Mouse (Mus musculus): Measurements from ENCODE around the gene Tecta. TPM values are rescaled to one million over a fixed set of nuclear protein-coding genes. Genes with fewer than 3 reads are reported as not detected.

Tecta gene
- polyA plus RNA-seq, 1 experiment from 2014 or later = 0.53 TPM

DNA sequence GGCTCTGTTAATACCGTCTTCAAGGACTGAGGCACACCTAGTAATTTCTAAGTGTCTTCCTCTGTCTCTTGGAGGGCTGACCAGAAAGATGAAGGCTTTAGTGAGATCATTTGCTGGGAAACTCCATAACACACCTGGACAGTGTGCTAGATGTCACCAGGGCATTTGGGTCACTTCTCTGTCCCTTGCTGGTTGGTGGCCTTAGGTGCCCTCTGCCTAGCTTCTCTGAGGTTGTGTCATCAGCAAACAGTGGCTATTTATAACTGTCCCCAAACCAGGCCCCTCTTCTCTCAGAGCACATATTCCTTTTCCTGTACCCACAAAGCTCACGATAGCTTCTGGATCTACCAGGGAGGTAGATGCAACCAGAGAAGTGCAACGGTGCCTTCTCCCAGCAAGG lies 64.8 kb downstream of the Tecta start:
- no peak overlapping the region for H3K4me2 ChIP-seq
- no peaks in the 10 kb centered on the region for H3K9me3 ChIP-seq
- 81% methylated on average over 3 of the region's 3 CpGs for WGBS
- H3K4me1 ChIP-seq = no peaks in the 10 kb centered on the region
- ATAC-seq (ENCODE audit: insufficient read depth, low FRiP score, low read depth) = no peak
- H3K27me3 ChIP-seq (replicated peaks) = no peaks in the 10 kb centered on the region
- H3K4me3 ChIP-seq (replicated peaks) = no peak overlapping the region
- H3K9ac ChIP-seq = no peak overlapping the region
- no peaks in the 10 kb centered on the region for H3K36me3 ChIP-seq
- H3K27ac ChIP-seq = no peak overlapping the region

DNA sequence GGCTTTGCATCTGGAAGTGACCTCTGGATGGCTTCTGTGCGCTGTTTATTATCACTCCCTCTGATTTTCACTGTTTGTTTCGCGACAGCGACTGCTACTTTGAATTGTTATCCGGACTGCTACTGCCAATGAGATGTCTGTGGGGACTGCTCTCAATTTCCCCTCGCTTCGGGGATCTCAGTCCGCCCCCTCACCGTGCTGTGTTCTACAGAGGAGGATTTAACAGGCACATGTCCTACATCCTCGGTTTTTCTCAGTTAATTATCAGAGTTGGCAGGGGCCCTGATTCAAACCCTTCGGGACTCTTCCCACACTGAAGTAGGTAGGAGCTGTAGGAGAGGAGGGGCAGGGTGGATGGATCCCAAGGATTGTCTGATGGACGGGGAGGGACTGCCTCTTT lies 67.0 kb downstream of the Tecta start:
- Histone ChIP-seq H3K4me2 (no peak overlapping the region), H3K4me3 (replicated peaks) (no peak overlapping the region), H3K27me3 (replicated peaks) (no peaks in the 10 kb centered on the region), H3K27ac (no peak overlapping the region), H3K9me3 (no peaks in the 10 kb centered on the region), H3K4me1 (no peaks in the 10 kb centered on the region), H3K9ac (no peak overlapping the region), H3K36me3 (no peaks in the 10 kb centered on the region)
- ATAC-seq (ENCODE audit: insufficient read depth, low FRiP score, low read depth) = no peak
- 57% methylated on average over 12 of the region's 12 CpGs for WGBS

DNA sequence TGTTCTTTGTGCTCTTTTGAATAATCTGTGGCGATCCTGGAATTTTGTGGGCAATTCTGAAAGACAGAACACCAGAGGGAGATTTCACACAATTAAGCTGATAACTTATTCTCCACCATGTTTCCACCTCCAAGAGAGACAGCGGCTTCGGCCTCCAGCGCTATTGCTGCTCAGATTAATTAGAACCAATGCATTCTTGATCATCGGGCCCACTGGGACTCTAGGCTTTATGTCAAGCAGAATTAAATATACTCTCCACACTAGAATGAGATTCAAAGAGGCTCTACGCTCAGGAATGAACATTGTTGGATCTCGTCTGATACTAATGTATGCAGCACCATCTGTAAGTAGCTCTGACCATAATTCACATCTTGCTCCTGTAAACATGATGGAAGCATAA lies 68.4 kb downstream of the Tecta start:
- 91% methylated on average over 7 of the region's 7 CpGs for WGBS
- Histone ChIP-seq H3K9ac (no peak overlapping the region), H3K4me2 (no peak overlapping the region), H3K4me1 (no peaks in the 10 kb centered on the region), H3K36me3 (no peaks in the 10 kb centered on the region), H3K9me3 (no peaks in the 10 kb centered on the region), H3K27me3 (replicated peaks) (no peaks in the 10 kb centered on the region), H3K27ac (no peak overlapping the region), H3K4me3 (replicated peaks) (no peak overlapping the region)
- ATAC-seq (ENCODE audit: insufficient read depth, low FRiP score, low read depth) = no peak

DNA sequence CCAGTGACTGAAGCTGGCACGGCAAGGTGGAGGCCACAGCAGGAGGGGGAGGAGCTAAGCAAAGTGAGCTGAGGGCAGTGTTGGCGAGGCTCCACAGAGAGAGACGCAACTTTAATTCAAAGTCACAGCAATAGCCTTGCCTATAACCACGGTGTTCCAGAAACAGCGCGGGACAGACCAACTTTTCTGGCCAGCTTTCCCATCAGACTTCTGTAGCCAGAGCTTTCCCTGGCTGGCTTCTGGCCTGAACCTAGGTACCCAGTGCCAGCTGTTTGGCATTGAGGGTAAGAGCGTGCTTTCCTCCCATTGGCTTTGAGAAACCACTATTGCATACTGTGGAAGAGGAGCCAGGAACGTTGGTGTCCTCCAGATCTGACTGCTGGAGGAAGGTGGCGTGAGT lies 70.0 kb downstream of the Tecta start:
- Histone ChIP-seq H3K27me3 (replicated peaks) (no peaks in the 10 kb centered on the region; the same call in 1 of the 2 replicates), H3K4me3 (replicated peaks) (no peak overlapping the region), H3K36me3 (no peaks in the 10 kb centered on the region), H3K9ac (no peak overlapping the region), H3K4me1 (no peaks in the 10 kb centered on the region), H3K27ac (no peak overlapping the region), H3K4me2 (no peak overlapping the region), H3K9me3 (no peaks in the 10 kb centered on the region)
- ATAC-seq (ENCODE audit: insufficient read depth, low FRiP score, low read depth) = no peak
- 71% methylated on average over 9 of the region's 9 CpGs for WGBS

DNA sequence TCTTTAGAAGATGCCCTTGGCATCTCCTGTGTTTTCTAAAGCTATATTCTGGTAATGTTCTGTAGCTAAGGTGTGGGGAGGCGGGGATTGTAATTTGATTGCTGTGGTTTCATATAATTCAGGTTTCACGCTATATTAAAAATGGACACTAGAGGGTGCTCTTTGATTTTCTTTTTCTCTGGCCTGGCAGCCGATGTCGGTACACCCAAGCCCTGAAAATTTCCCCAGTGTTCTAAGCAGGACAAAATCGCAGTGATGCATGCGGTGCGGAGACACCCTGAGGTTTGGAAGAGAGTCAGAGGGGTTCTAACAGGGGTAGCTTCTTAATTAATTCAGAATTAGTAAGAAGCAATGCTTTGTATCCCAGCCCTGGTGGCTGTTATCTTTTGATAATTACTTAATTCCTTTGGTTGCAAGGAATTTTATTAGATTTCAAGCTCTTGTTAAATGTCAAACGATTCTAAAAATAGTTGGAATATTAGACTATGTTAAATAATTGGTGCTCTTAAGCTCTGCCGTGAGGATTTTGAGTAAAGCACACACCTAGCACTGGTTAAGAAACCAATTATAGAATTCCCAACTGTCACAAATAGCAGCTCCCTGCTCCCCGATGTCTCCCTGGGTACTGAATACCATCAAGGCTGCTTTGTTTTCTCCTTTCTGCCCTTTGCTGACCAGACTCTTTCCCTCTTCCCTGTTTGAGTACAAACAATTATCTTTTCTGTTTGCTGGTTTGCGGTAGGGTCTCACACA lies 72.9 kb downstream of the Tecta start:
- no peaks in the 10 kb centered on the region for H3K9me3 ChIP-seq
- no peak overlapping the region for H3K9ac ChIP-seq
- no peak overlapping the region for H3K4me2 ChIP-seq
- no peak overlapping the region for H3K27ac ChIP-seq
- no peaks in the 10 kb centered on the region for H3K36me3 ChIP-seq
- H3K4me1 ChIP-seq = no peaks in the 10 kb centered on the region
- H3K27me3 ChIP-seq (replicated peaks) = no peaks in the 10 kb centered on the region; the same call in 1 of the 2 replicates
- H3K4me3 ChIP-seq (replicated peaks) = no peak overlapping the region
- ATAC-seq (ENCODE audit: insufficient read depth, low FRiP score, low read depth) = no peak
- WGBS = 28% methylated on average over 11 of the region's 11 CpGs

DNA sequence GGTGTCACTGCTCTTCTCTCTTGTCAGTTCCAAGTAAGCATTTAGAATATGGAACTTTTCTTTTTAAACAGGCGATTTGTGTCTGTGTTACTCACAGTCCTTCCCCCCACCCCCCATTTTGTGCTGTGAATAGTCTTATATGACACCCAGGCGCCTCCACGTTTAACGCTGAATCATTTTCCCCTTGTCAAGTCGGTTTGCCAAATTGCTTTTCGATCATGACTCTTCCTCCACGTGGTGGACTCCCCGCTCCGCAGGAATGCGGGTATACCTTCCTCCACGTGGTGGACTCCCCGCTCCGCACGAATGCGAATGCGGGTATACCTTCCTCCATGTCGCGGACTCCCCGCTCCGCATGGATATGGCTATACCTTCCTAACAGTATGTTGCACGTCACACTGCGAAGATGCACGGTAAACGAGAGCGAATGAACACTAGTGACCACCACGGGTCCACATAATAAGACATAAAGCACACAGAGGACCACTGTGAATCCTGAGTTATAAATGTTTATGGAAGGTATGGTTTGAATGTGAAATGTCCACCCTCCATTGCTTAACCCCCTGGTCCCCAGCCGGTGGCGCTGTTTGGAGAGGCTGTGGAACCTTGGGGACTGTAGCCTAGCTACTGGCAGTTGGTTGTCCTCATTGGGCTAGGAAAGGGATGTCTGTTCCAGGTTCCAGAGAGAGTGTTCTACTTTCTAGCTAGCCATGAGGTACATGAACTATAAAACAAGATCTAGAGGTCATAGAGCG lies 74.9 kb downstream of the Tecta start:
- Histone ChIP-seq H3K4me2 (no peak overlapping the region), H3K4me1 (no peaks in the 10 kb centered on the region), H3K9ac (no peak overlapping the region)

DNA sequence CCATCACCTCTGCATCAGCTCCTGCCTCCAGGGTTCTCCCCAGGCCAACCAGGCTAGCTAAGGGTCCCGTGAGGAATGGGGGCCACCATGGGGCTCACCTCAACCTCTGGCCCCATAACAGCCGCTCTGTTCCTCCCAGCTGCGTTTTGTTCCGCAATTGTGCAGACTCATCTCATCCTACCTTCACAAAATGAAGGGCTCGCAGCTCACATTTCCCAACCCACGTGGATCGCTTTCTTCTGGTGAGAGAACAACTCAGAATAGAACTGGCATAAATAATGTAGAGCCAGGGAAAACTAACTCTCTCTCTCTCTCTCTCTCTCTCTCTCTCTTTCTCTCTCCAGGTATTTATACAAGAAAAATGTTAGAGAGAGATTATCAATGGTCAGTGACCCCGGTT lies 76.5 kb downstream of the Tecta start:
- Histone ChIP-seq H3K36me3 (no peaks in the 10 kb centered on the region), H3K27ac (no peak overlapping the region), H3K4me1 (no peaks in the 10 kb centered on the region), H3K9me3 (no peaks in the 10 kb centered on the region), H3K4me2 (no peak overlapping the region), H3K9ac (no peak overlapping the region), H3K27me3 (replicated peaks) (no peaks in the 10 kb centered on the region; the same call in 1 of the 2 replicates), H3K4me3 (replicated peaks) (no peak overlapping the region)
- no peak for ATAC-seq (ENCODE audit: insufficient read depth, low FRiP score, low read depth)
- 84% methylated on average over 8 of the region's 8 CpGs for WGBS

More for the DNA sequence above, 74.9 kb downstream of the Tecta start:
- Histone ChIP-seq H3K27me3 (replicated peaks) (no peaks in the 10 kb centered on the region; the same call in 1 of the 2 replicates), H3K36me3 (no peaks in the 10 kb centered on the region), H3K27ac (no peak overlapping the region), H3K9me3 (no peaks in the 10 kb centered on the region), H3K4me3 (replicated peaks) (no peak overlapping the region)
- 47% methylated on average over 29 of the region's 29 CpGs for WGBS
- ATAC-seq (ENCODE audit: insufficient read depth, low FRiP score, low read depth) = no peak

DNA sequence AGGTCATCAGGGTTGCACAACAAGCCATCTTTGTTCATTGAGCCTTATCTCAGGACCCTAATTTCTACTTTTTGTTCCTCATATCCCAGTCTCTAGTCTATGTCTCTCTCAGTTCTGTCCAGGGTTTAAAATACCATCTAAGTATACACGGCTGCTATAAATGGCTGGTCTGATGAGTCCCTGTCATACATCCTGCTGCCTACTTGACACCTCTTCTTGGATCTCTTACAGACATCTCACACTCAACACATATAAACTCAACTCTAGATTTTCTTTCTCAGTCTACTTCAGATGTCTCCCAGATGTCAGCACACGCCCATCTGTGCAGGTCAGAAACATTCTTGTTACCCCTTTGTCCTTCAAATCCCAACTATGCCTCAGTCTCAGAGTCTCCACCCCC lies 78.3 kb downstream of the Tecta start:
- Histone ChIP-seq H3K27me3 (replicated peaks) (no peaks in the 10 kb centered on the region; the same call in 1 of the 2 replicates), H3K4me3 (replicated peaks) (no peak overlapping the region), H3K4me2 (no peak overlapping the region), H3K27ac (no peak overlapping the region), H3K9ac (no peak overlapping the region), H3K9me3 (no peaks in the 10 kb centered on the region), H3K4me1 (no peaks in the 10 kb centered on the region), H3K36me3 (no peaks in the 10 kb centered on the region)
- no peak for ATAC-seq (ENCODE audit: insufficient read depth, low FRiP score, low read depth)
- WGBS = 86% methylated on average over 2 of the region's 2 CpGs

DNA sequence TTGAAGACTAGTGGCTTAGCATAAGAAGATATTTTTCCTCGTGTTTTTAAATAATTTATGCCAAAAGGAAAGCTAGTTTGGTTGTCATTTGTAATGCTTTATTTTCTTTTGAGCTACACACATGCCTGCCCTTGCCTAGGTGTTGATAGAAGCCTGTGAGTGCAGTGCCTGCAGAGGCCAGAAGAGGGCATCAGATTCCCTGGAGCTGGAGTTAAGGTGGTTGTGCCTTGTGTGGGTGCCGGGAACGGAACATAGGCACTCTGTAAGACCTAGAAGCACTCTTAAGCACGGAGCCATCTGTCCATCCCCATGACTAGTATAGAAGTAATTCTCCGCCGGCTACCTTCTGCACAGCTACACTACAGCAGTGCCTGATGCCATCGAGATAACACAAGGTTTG lies 79.1 kb downstream of the Tecta start:
- 89% methylated on average over 7 of the region's 7 CpGs for WGBS
- no peaks in the 10 kb centered on the region for H3K36me3 ChIP-seq
- no peak for ATAC-seq (ENCODE audit: insufficient read depth, low FRiP score, low read depth)
- no peaks in the 10 kb centered on the region for H3K4me1 ChIP-seq
- no peaks in the 10 kb centered on the region for H3K9me3 ChIP-seq
- no peak overlapping the region for H3K27ac ChIP-seq
- H3K4me2 ChIP-seq = no peak overlapping the region
- H3K9ac ChIP-seq = no peak overlapping the region
- H3K4me3 ChIP-seq (replicated peaks) = no peak overlapping the region
- H3K27me3 ChIP-seq (replicated peaks) = no peaks in the 10 kb centered on the region

DNA sequence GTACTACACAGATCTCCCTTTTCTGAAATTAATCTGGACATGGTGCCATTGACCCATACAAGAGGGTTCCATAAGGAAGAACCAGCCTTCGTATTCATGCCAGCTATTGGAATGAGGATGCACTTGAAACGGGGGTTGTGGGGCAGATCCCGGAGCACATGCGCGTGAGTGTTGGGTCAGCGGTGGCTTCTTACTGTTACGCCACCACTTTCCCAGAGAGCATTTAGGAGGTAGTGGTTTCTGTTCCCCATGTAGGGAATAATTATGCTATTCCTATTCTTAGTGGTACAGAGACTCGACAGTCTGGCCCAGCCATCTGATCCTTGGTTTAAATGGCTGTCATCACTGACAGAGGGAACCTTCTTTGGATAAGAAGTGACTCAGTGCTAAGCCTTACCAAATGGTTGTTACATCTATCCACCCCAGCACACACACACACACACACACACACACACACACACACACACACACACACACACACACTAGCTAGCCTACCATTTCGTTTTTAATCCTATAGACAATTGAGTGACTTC lies 81.2 kb downstream of the Tecta start:
- Histone ChIP-seq H3K4me3 (replicated peaks) (no peak overlapping the region), H3K27ac (no peak overlapping the region), H3K27me3 (replicated peaks) (no peaks in the 10 kb centered on the region), H3K36me3 (no peaks in the 10 kb centered on the region), H3K9me3 (no peaks in the 10 kb centered on the region), H3K4me2 (no peak overlapping the region), H3K4me1 (no peaks in the 10 kb centered on the region), H3K9ac (no peak overlapping the region)
- 83% methylated on average over 9 of the region's 9 CpGs for WGBS
- ATAC-seq (ENCODE audit: insufficient read depth, low FRiP score, low read depth) = no peak

DNA sequence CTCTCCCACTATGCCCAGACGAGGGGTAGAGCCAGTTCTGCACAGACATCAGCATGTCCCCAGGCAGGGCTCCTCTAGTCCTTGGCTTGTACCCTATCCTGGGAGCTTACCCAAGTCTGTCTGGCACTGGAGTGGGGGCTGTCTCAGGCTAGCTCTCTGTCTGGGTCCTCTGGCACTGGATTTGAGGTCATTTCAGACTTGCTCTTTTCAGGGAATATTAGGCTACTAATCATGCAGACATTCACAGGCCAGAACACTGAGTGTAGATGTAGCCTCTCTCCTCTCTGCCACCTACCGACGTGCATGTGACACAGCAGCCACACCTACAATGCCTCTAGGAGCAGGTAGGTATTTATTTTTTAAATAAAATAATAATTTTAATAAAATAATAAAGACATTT lies 82.4 kb downstream of the Tecta start:
- ATAC-seq (ENCODE audit: insufficient read depth, low FRiP score, low read depth) = no peak
- Histone ChIP-seq H3K27ac (no peak overlapping the region), H3K9me3 (no peaks in the 10 kb centered on the region), H3K36me3 (no peaks in the 10 kb centered on the region), H3K27me3 (replicated peaks) (no peaks in the 10 kb centered on the region), H3K4me3 (replicated peaks) (no peak overlapping the region), H3K9ac (no peak overlapping the region), H3K4me1 (no peaks in the 10 kb centered on the region), H3K4me2 (no peak overlapping the region)
- WGBS = 70% methylated on average over 3 of the region's 3 CpGs

DNA sequence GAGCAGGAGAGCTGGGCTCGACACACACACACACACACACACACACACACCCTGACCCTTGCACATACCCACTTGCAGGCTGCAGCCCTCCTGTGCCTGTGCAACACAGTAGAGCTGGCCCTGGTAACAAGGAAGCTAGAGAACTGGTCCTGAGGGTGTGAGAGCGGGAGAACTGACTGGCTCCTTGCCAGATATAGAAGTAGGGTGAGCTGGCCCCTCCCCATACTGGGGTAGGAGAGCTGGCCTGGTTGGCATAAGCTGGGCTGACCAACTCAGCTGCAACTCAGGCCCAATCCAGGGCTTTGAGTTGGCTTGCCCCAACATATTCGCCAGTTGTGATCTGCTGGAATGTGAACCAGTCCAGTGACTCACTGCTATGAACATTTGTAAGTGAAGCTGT lies 83.9 kb downstream of the Tecta start:
- H3K9me3 ChIP-seq = no peaks in the 10 kb centered on the region
- no peak overlapping the region for H3K4me2 ChIP-seq
- no peaks in the 10 kb centered on the region for H3K27me3 ChIP-seq (replicated peaks)
- peak; percentile 70 for ATAC-seq (ENCODE audit: insufficient read depth, low FRiP score, low read depth)
- H3K36me3 ChIP-seq = no peaks in the 10 kb centered on the region
- no peak overlapping the region for H3K4me3 ChIP-seq (replicated peaks)
- H3K27ac ChIP-seq = no peak overlapping the region
- no peaks in the 10 kb centered on the region for H3K4me1 ChIP-seq
- H3K9ac ChIP-seq = no peak overlapping the region
- 51% methylated on average over 3 of the region's 3 CpGs for WGBS
